Mouse (Mus musculus) stomach, embryonic 14.5 days (tissue): ENCODE results near the gene Il15ra. TPM values are rescaled to one million over a fixed set of nuclear protein-coding genes. Genes with fewer than 3 reads are reported as not detected.

Source experiments
- ATAC-seq: fragments of 200-750 bp; cut with Nextera tagmentation; 2 replicates; pipeline ENCODE4 v1.8.0; 2017; ENCODE audit warnings: low read depth, moderate TSS enrichment; ENCODE audit not compliant: insufficient number of reproducible peaks, insufficient read depth, low FRiP score
- H3K27ac ChIP-seq: fragments of 300-500 bp; sonication (generic); 2 replicates; pipeline ENCODE4 v1.5.1; 2014; ENCODE audit warnings: mild to moderate bottlenecking, low read length, moderate library complexity, mixed read lengths
- H3K27me3 ChIP-seq: fragments of 300-500 bp; sonication (generic); 2 replicates; pipeline ENCODE4 v1.6.1; 2014; ENCODE audit warnings: low read length, control low read depth, mixed read lengths; ENCODE audit not compliant: control insufficient read depth, insufficient read depth
- H3K36me3 ChIP-seq: fragments of 300-500 bp; sonication (generic); 2 replicates; pipeline ENCODE4 v1.6.1; 2014; ENCODE audit warnings: mild to moderate bottlenecking, control low read depth, low read length, moderate library complexity, mixed read lengths; ENCODE audit not compliant: control insufficient read depth, insufficient read depth
- H3K4me1 ChIP-seq: fragments of 300-500 bp; sonication (generic); 2 replicates; pipeline ENCODE4 v1.6.1; 2014; ENCODE audit warnings: low read length, control low read depth, mixed read lengths; ENCODE audit not compliant: control insufficient read depth, insufficient read depth
- H3K4me2 ChIP-seq: fragments of 300-500 bp; sonication (generic); replicated peaks from 2 replicates; pipeline ENCODE4 v1.6.1; 2014; ENCODE audit warnings: low read depth, low read length, control low read depth
- H3K4me3 ChIP-seq: fragments of 300-500 bp; sonication (generic); 2 replicates; pipeline ENCODE4 v1.5.1; 2014; ENCODE audit warnings: low read depth, low read length, control low read depth
- H3K9ac ChIP-seq: fragments of 300-500 bp; sonication (generic); replicated peaks from 2 replicates; pipeline ENCODE4 v1.6.1; 2014; ENCODE audit warnings: low read depth, mild to moderate bottlenecking, control low read depth, low read length, moderate library complexity, mixed read lengths
- H3K9me3 ChIP-seq: fragments of 300-500 bp; sonication (generic); 2 replicates; pipeline ENCODE4 v1.6.1; 2016; ENCODE audit warnings: low read depth, low read length, control low read depth; ENCODE audit not compliant: control insufficient read depth
- WGBS: fragments of 180-500 bp; shearing (Covaris S2); extraction: QIAGEN DNeasy Blood & Tissue Kit; methylation state at CpG from one replicate; pipeline ENCODE4 v1.1.7; 2014; 5-methylcytosine and 5-hydroxymethylcytosine counted together
- polyA plus RNA-seq: library from polyadenylated mRNA; unstranded; fragments of >200 nt; fragmentation: Nextera tagmentation; extraction: Ambion mirVana; gene quantifications from 2 replicates; pipeline ENCODE4 v1.2.1, GENCODE M21; 2014

Gene Il15ra
- polyA plus RNA-seq, 1 experiment from 2014 or later: 0.80 TPM

DNA sequence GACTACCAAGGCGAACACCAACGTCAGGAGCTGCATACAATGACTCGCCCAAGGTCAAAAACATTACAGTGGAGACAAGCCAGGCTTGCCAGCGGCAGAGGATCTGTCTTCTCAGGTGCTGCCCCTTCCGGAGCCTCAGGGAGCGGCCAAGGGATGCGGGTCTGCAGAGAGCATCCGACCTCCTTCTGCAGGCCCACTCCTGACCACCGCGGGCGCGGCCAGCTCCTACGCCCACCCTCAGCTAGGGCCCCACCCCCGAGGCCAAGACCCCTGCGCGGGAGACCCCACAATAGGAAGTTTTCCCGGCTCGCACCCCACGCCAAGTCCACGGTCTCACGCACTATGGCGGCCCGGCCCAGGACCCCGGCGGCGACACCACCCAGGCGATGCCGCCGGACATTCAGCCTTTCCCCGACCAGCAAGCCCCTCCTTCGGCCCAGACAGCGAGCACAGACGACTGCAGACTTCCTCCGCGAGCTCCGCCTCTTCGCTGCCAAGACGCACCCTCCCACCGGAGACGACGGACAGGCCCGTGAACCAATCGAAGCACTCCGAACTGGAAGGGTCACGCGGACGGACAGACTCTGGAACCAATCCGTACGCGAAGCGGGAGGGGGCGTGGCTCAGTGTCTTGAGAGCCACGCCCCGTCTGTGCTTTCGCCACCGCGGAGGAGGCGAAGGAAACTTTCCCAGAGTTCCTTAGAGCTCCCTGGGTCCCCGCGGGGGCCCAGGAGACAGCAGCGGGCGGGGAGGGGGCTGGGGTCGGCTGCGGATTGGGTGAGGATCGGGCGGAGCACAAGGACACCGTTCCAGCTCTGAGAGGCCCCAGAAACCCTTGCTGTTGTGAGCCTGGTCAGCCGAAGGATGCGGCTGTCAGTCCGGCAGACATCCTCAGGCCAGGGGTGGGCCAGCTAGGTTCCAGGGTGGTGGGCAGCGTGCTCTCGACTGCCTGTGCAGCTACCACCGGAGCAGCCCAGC is 72.3 kb downstream of the Il15ra start, which contains the start of the genes Fbh1 and Ankrd16:
Gene Fbh1 (minus strand): TSS at position 492 of the 978 bp plus-strand sequence.
Gene Ankrd16 (plus strand): TSS at position 786 of the 978 bp plus-strand sequence.
- no peaks in the 10 kb centered on the region for H3K27me3 ChIP-seq

DNA sequence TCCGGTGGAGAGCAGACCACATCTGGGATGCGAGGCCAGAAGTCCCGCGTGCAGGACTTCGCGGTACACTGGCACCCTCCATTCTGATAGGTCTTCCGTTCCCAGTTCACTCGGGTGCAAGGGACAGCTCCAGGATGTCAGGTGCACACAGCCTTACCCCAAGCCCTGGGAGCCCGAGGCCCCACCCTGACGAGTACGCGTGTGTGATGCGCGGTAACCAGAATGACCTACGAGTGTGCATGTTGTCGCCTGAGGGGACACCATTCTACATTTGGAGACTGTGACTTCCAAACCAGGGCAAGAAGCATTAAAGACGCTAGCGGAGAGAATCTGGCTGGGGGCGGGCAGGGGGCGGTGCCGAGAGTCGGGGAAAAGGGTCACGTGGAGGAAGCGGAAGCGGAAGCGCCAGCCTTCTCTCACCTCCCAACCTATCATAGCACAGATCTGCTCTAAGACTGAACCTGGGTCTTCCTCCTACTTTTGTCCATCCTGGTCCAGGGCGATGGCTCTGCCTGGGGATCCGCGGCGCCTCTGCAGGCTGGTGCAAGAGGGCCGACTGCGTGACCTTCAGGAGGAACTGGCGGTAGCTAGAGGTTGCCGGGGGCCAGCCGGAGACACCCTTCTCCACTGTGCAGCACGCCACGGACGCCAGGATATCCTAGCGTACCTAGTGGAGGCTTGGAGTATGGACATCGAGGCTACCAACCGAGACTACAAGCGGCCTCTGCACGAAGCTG is 73.2 kb downstream of the Il15ra start:
- H3K27ac ChIP-seq: peak overlapping the region; percentile 96
- WGBS: under 1% methylated on average over 43 of the region's 43 CpGs
- H3K9me3 ChIP-seq: no peaks in the 10 kb centered on the region
- peak overlapping the region; percentile 78 for H3K4me2 ChIP-seq
- H3K4me1 ChIP-seq: peaks cover 16% of the 10 kb centered on the region
- peak overlapping the region; percentile 84 for H3K4me3 ChIP-seq
- peaks cover 20% of the 10 kb centered on the region for H3K36me3 ChIP-seq
- H3K27me3 ChIP-seq: no peaks in the 10 kb centered on the region
- ATAC-seq: peak; percentile 86
- H3K9ac ChIP-seq: peak overlapping the region; percentile 74

More for the DNA sequence above, 72.3 kb downstream of the Il15ra start, which contains the start of the genes Fbh1 and Ankrd16:
- WGBS: under 1% methylated on average over 73 of the region's 73 CpGs
- H3K4me2 ChIP-seq: peak within 1 kb of the TSS; percentile 78
- H3K36me3 ChIP-seq: peaks cover 12% of the 10 kb centered on the region
- H3K9me3 ChIP-seq: no peaks in the 10 kb centered on the region
- H3K4me1 ChIP-seq: peaks cover 16% of the 10 kb centered on the region
- H3K4me3 ChIP-seq: peak within 1 kb of the TSS; percentile 84
- peak within 1 kb of the TSS; percentile 96 for H3K27ac ChIP-seq
- peak; percentile 97 for ATAC-seq
- H3K9ac ChIP-seq: peak within 1 kb of the TSS; percentile 74

Other genes starting within 250 kb of the Il15ra start
- gene Pfkfb3, start 151.2 kb upstream of the Il15ra start, polyA plus RNA-seq: 16.1 and 17.5 TPM in 2 replicates
- gene Rbm17, start 101.1 kb upstream of the Il15ra start, polyA plus RNA-seq: 137 and 139 TPM in 2 replicates
- not detected in 2 replicates for gene Gm17490, start 79.0 kb upstream of the Il15ra start, polyA plus RNA-seq
- not detected in 2 replicates for gene Il2ra, start 62.5 kb upstream of the Il15ra start, polyA plus RNA-seq
- gene Fbh1, start 72.3 kb downstream of the Il15ra start, polyA plus RNA-seq: 131 and 136 TPM in 2 replicates
- gene Ankrd16, start 72.6 kb downstream of the Il15ra start, polyA plus RNA-seq: 37.4 and 38.8 TPM in 2 replicates